15 mouse cellular contexts compared by ENCODE assay signal in genomic region chr1:165925207-165925606, GRCm38 (mm10).
"Had no signal": no experiment of that assay in that cellular context is flagged by ENCODE, and none has a peak within 500 bp of the region (broad histone marks: within the 10 kb centered on the region; RNA-seq: fewer than 3 reads in every experiment).

No protein-coding gene starts in this region.

- H3K27ac ChIP-seq: neural tube, embryonic 15.5 days; stomach, embryonic 15.5 days; stomach, postnatal 0 days had no signal

- H3K27me3 ChIP-seq: neural tube, embryonic 15.5 days; stomach, embryonic 15.5 days had no signal

- H3K4me2 ChIP-seq: neural tube, embryonic 15.5 days; stomach, embryonic 15.5 days had no signal

- DNase-seq: retina, postnatal 1 day; right cerebral cortex, adult 18-20 months; right cerebral cortex, postnatal 14 days; right cerebral cortex, postnatal 25 days; right cerebral cortex, postnatal 4 days; spleen, adult 18-20 months; thymus, adult 18-20 months; thymus, adult 2 months; thymus, postnatal 14 days; thymus, postnatal 25 days; thymus, postnatal 36 days; thymus, postnatal 4 days had no signal

- H3K4me1 ChIP-seq: neural tube, embryonic 15.5 days; stomach, embryonic 15.5 days had no signal

- H3K9ac ChIP-seq: neural tube, embryonic 15.5 days; stomach, embryonic 15.5 days had no signal

- H3K9me3 ChIP-seq: neural tube, embryonic 15.5 days; stomach, embryonic 15.5 days had no signal

- H3K4me3 ChIP-seq: neural tube, embryonic 15.5 days; stomach, embryonic 15.5 days had no signal

- H3K36me3 ChIP-seq: neural tube, embryonic 15.5 days; stomach, embryonic 15.5 days had no signal
